Mouse (Mus musculus): ENCODE results near the gene Aarsd1. TPM values are rescaled to one million over a fixed set of nuclear protein-coding genes. Genes with fewer than 3 reads are reported as not detected.

Aarsd1 gene
- polyA plus RNA-seq, 1 experiment, result 20.9 TPM

- TF ChIP-seq POLR2A (IDR thresholded peaks at IDR 0.05; ENCODE audit: borderline replicate concordance, extremely low read depth, low read depth, low read length) (no peak), CTCF (IDR thresholded peaks at IDR 0.05; ENCODE audit: insufficient read depth, low read length) (no peak)
- WGBS, result 84% methylated on average over 13 of the region's 13 CpGs
Measured at GRCm38 (mm10) chr11:101433396-101433795, 16.0 kb upstream of the Aarsd1 start.

GRCm38 (mm10) chr11:101431327-101431726 is 13.9 kb upstream of the Aarsd1 start:
- WGBS, result 90% methylated on average over 9 of the region's 9 CpGs
- peaks cover 3% of the 10 kb centered on the region; the same call in 1 of the 2 replicates for H3K4me1 ChIP-seq (ENCODE audit: control insufficient read depth, insufficient read depth, low read length)
- no peak for DNase-seq
- TF ChIP-seq CTCF (IDR thresholded peaks at IDR 0.05; ENCODE audit: insufficient read depth, low read length) (no peak), POLR2A (IDR thresholded peaks at IDR 0.05; ENCODE audit: borderline replicate concordance, extremely low read depth, low read depth, low read length) (no peak)
- H3K4me3 ChIP-seq (replicated peaks; ENCODE audit: extremely low read depth, low read depth, low read length), result no peak overlapping the region

More at GRCm38 (mm10) chr11:101433396-101433795, 16.0 kb upstream of the Aarsd1 start:
- Histone ChIP-seq H3K4me1 (ENCODE audit: control insufficient read depth, insufficient read depth, low read length) (peaks cover 3% of the 10 kb centered on the region; the same call in 1 of the 2 replicates), H3K4me3 (replicated peaks; ENCODE audit: extremely low read depth, low read depth, low read length) (no peak overlapping the region)
- no peak for DNase-seq

GRCm38 (mm10) chr11:101426165-101426564 is 8.8 kb upstream of the Aarsd1 start:
- no peak for DNase-seq
- no peak overlapping the region for H3K4me3 ChIP-seq (replicated peaks; ENCODE audit: extremely low read depth, low read depth, low read length)
- WGBS, result 41% methylated on average over 8 of the region's 8 CpGs
- peaks cover 11% of the 10 kb centered on the region for H3K4me1 ChIP-seq (ENCODE audit: control insufficient read depth, insufficient read depth, low read length)
- TF ChIP-seq POLR2A (IDR thresholded peaks at IDR 0.05; ENCODE audit: borderline replicate concordance, extremely low read depth, low read depth, low read length), result no peak
- TF ChIP-seq CTCF (IDR thresholded peaks at IDR 0.05; ENCODE audit: insufficient read depth, low read length), result no peak

- peak within 1 kb of the TSS; percentile 80 for H3K4me3 ChIP-seq (replicated peaks; ENCODE audit: extremely low read depth, low read depth, low read length)
- peaks cover 11% of the 10 kb centered on the region for H3K4me1 ChIP-seq (ENCODE audit: control insufficient read depth, insufficient read depth, low read length)
- TF ChIP-seq POLR2A (IDR thresholded peaks at IDR 0.05; ENCODE audit: borderline replicate concordance, extremely low read depth, low read depth, low read length), result peak; percentile 88; the same call in 1 of the 2 replicates
- no peak for TF ChIP-seq CTCF (IDR thresholded peaks at IDR 0.05; ENCODE audit: insufficient read depth, low read length)
- whole genome bisulfite sequencing, result under 1% methylated on average over 81 of the region's 81 CpGs
- DNase-seq, result peak; percentile 98
Measured at GRCm38 (mm10) chr11:101424925-101425813, 7.8 kb upstream of the Aarsd1 start, which contains the start of the genes Rundc1 and Ptges3l. Gene Rundc1, plus strand, starts transcription at chr11:101425085. Gene Ptges3l, minus strand, starts transcription at chr11:101425333.

- no peak for DNase-seq
- TF ChIP-seq CTCF (IDR thresholded peaks at IDR 0.05; ENCODE audit: insufficient read depth, low read length), result no peak
- no peak for TF ChIP-seq POLR2A (IDR thresholded peaks at IDR 0.05; ENCODE audit: borderline replicate concordance, extremely low read depth, low read depth, low read length)
- Histone ChIP-seq H3K4me3 (replicated peaks; ENCODE audit: extremely low read depth, low read depth, low read length) (peak within 1 kb of the TSS; percentile 80), H3K4me1 (ENCODE audit: control insufficient read depth, insufficient read depth, low read length) (peaks cover 11% of the 10 kb centered on the region)
- WGBS, result 4% methylated on average over 23 of the region's 23 CpGs
Measured at GRCm38 (mm10) chr11:101424105-101424851, 6.9 kb upstream of the Aarsd1 start, which contains the start of gene Gm27029. Gene Gm27029, minus strand, starts transcription at chr11:101424796.

GRCm38 (mm10) chr11:101420148-101420547 is 2.7 kb upstream of the Aarsd1 start:
- Histone ChIP-seq H3K4me3 (replicated peaks; ENCODE audit: extremely low read depth, low read depth, low read length) (no peak overlapping the region), H3K4me1 (ENCODE audit: control insufficient read depth, insufficient read depth, low read length) (peaks cover 11% of the 10 kb centered on the region; the same call in 1 of the 2 replicates)
- TF ChIP-seq POLR2A (IDR thresholded peaks at IDR 0.05; ENCODE audit: borderline replicate concordance, extremely low read depth, low read depth, low read length), result no peak
- TF ChIP-seq CTCF (IDR thresholded peaks at IDR 0.05; ENCODE audit: insufficient read depth, low read length), result no peak
- WGBS, result 81% methylated on average over 5 of the region's 5 CpGs
- DNase-seq, result no peak

GRCm38 (mm10) chr11:101419610-101420009 is 2.2 kb upstream of the Aarsd1 start:
- no peak for DNase-seq
- Histone ChIP-seq H3K4me1 (ENCODE audit: control insufficient read depth, insufficient read depth, low read length) (peaks cover 11% of the 10 kb centered on the region; the same call in 1 of the 2 replicates), H3K4me3 (replicated peaks; ENCODE audit: extremely low read depth, low read depth, low read length) (no peak overlapping the region)
- 43% methylated on average over 3 of the region's 3 CpGs for WGBS
- 0 out of 2 replicates have a peak, but pooled peaks have one; percentile 4 for TF ChIP-seq CTCF (IDR thresholded peaks at IDR 0.05; ENCODE audit: insufficient read depth, low read length)
- TF ChIP-seq POLR2A (IDR thresholded peaks at IDR 0.05; ENCODE audit: borderline replicate concordance, extremely low read depth, low read depth, low read length), result no peak

GRCm38 (mm10) chr11:101418991-101419390 is 1.6 kb upstream of the Aarsd1 start:
- no peak for TF ChIP-seq CTCF (IDR thresholded peaks at IDR 0.05; ENCODE audit: insufficient read depth, low read length)
- no peak for DNase-seq
- WGBS, result 60% methylated on average over 6 of the region's 6 CpGs
- no peak overlapping the region for H3K4me3 ChIP-seq (replicated peaks; ENCODE audit: extremely low read depth, low read depth, low read length)
- peaks cover 7% of the 10 kb centered on the region; the same call in 1 of the 2 replicates for H3K4me1 ChIP-seq (ENCODE audit: control insufficient read depth, insufficient read depth, low read length)

GRCm38 (mm10) chr11:101416433-101417100 is 848 bp downstream of the Aarsd1 start:
- peak overlapping the region; percentile 69 for H3K4me3 ChIP-seq (replicated peaks; ENCODE audit: extremely low read depth, low read depth, low read length)
- no peak for TF ChIP-seq CTCF (IDR thresholded peaks at IDR 0.05; ENCODE audit: insufficient read depth, low read length)
- TF ChIP-seq POLR2A (IDR thresholded peaks at IDR 0.05; ENCODE audit: borderline replicate concordance, extremely low read depth, low read depth, low read length), result no peak
- peaks cover 6% of the 10 kb centered on the region; the same call in 1 of the 2 replicates for H3K4me1 ChIP-seq (ENCODE audit: control insufficient read depth, insufficient read depth, low read length)
- no peak for DNase-seq
- 2% methylated on average over 11 of the region's 11 CpGs for WGBS
